Mouse (Mus musculus) megakaryocyte, adult 5-6 weeks (primary cell): ENCODE results near the gene Pelo. TPM values are rescaled to one million over a fixed set of nuclear protein-coding genes. Genes with fewer than 3 reads are reported as not detected.

ENCODE experiments used
- ATAC-seq: 2 replicates; pipeline ENCODE4 v1.8.0; 2016; ENCODE audit warnings: mild to moderate bottlenecking, inconsistent platforms; ENCODE audit not compliant: poor library complexity, severe bottlenecking
- total RNA-seq, 2 experiments: library from RNA; stranded (forward) in 1 of 2; stranded (reverse) in 1 of 2; fragments of 153-499, 151-499 nt in 1 of 2; fragments of 221-1000, 200-1000 nt in 1 of 2; gene quantifications; 2 replicates each; pipeline versions ENCODE4 v1.2.3 to v1.2.4; 2015 to 2017

The Pelo gene
- total RNA-seq (2015), result 7.8 and 11.6 TPM in 2 replicates
- 5.7 and 7.0 TPM in 2 replicates for total RNA-seq (2017)

- peak; percentile 79 for ATAC-seq
Measured at GRCm38 (mm10) chr13:115090069-115090976, at the start of gene Pelo. Gene Pelo, minus strand, starts transcription at chr13:115090186.

- ATAC-seq, result no peak
Measured at GRCm38 (mm10) chr13:115138513-115138912, 48.5 kb upstream of the Pelo start.

GRCm38 (mm10) chr13:115136761-115137160 is 46.8 kb upstream of the Pelo start:
- ATAC-seq, result peak; percentile 81

- no peak for ATAC-seq
Measured at GRCm38 (mm10) chr13:115132435-115132834, 42.4 kb upstream of the Pelo start.

GRCm38 (mm10) chr13:115131381-115131780 is 41.4 kb upstream of the Pelo start:
- peak; percentile 38; the same call in 1 of the 2 replicates for ATAC-seq

GRCm38 (mm10) chr13:115130035-115130434 is 40.0 kb upstream of the Pelo start:
- ATAC-seq, result 0 out of 2 replicates have a peak, but pooled peaks have one; percentile 46

GRCm38 (mm10) chr13:115127826-115128225 is 37.8 kb upstream of the Pelo start:
- ATAC-seq, result no peak

GRCm38 (mm10) chr13:115126534-115126933 is 36.5 kb upstream of the Pelo start:
- ATAC-seq, result no peak

GRCm38 (mm10) chr13:115125130-115125529 is 35.1 kb upstream of the Pelo start:
- no peak for ATAC-seq

GRCm38 (mm10) chr13:115124521-115124920 is 34.5 kb upstream of the Pelo start:
- no peak for ATAC-seq

GRCm38 (mm10) chr13:115118756-115119155 is 28.8 kb upstream of the Pelo start:
- ATAC-seq, result no peak

- no peak for ATAC-seq
Measured at GRCm38 (mm10) chr13:115118195-115118594, 28.2 kb upstream of the Pelo start.

- peak; percentile 82 for ATAC-seq
Measured at GRCm38 (mm10) chr13:115116930-115117621, 27.1 kb upstream of the Pelo start.

GRCm38 (mm10) chr13:115109628-115110027 is 19.6 kb upstream of the Pelo start:
- ATAC-seq, result no peak

- peak; percentile 47 for ATAC-seq
Measured at GRCm38 (mm10) chr13:115107436-115107835, 17.4 kb upstream of the Pelo start.

GRCm38 (mm10) chr13:115106183-115106582 is 16.2 kb upstream of the Pelo start:
- no peak for ATAC-seq

GRCm38 (mm10) chr13:115102754-115103153 is 12.8 kb upstream of the Pelo start:
- no peak for ATAC-seq

GRCm38 (mm10) chr13:115101355-115102191 is 11.6 kb upstream of the Pelo start, which contains the start of the genes Gm49395 and Itga1:
Gene Gm49395, minus strand, starts transcription at chr13:115101921.
Gene Itga1, minus strand, starts transcription at chr13:115101964.
- peak; percentile 77 for ATAC-seq

GRCm38 (mm10) chr13:115100381-115101177 is 10.6 kb upstream of the Pelo start:
- ATAC-seq, result no peak

GRCm38 (mm10) chr13:115099381-115099780 is 9.4 kb upstream of the Pelo start:
- no peak for ATAC-seq
